Mouse (Mus musculus) heart, embryonic 11.5 days (tissue): ENCODE results near the gene Ppp1r37. TPM values are rescaled to one million over a fixed set of nuclear protein-coding genes. Genes with fewer than 3 reads are reported as not detected.
A peak's percentile ranks its signal among the peaks of the same experiment; 100 is the strongest.

ENCODE experiments used
- ATAC-seq: fragments of 200-750 bp; cut with Nextera tagmentation; replicated peaks from 2 replicates; pipeline ENCODE4 v1.8.0; 2017; ENCODE audit warnings: moderate library complexity; ENCODE audit not compliant: insufficient number of reproducible peaks, low FRiP score, low TSS enrichment
- H3K27ac ChIP-seq: fragments of 300-500 bp; sonication (generic); 2 replicates; pipeline ENCODE4 v1.5.1; 2014; ENCODE audit warnings: mild to moderate bottlenecking, low read depth, low read length
- H3K27me3 ChIP-seq: fragments of 300-500 bp; sonication (generic); 2 replicates; pipeline ENCODE4 v1.6.1; 2014; ENCODE audit warnings: mild to moderate bottlenecking, low read length, mixed read lengths; ENCODE audit not compliant: control insufficient read depth, insufficient read depth
- H3K36me3 ChIP-seq: fragments of 300-500 bp; sonication (generic); 2 replicates; pipeline ENCODE4 v1.6.1; 2014; ENCODE audit warnings: mild to moderate bottlenecking, low read length, moderate library complexity, mixed read lengths; ENCODE audit not compliant: control insufficient read depth, insufficient read depth
- H3K4me1 ChIP-seq: fragments of 300-500 bp; sonication (generic); 2 replicates; pipeline ENCODE4 v1.6.1; 2014; ENCODE audit warnings: low read length; ENCODE audit not compliant: control insufficient read depth, insufficient read depth
- H3K4me2 ChIP-seq: fragments of 300-500 bp; sonication (generic); 2 replicates; pipeline ENCODE4 v1.6.1; 2014; ENCODE audit warnings: mild to moderate bottlenecking, moderate library complexity
- H3K4me3 ChIP-seq: fragments of 300-500 bp; sonication (generic); 2 replicates; pipeline ENCODE4 v1.5.1; 2014; ENCODE audit warnings: low read depth, low read length
- H3K9ac ChIP-seq: fragments of 300-500 bp; sonication (generic); 2 replicates; pipeline ENCODE4 v1.6.1; 2014; ENCODE audit warnings: mild to moderate bottlenecking, low read depth, low read length, moderate library complexity
- H3K9me3 ChIP-seq: fragments of 300-500 bp; sonication (generic); replicated peaks from 2 replicates; pipeline ENCODE4 v1.6.1; 2016; ENCODE audit warnings: low read length; ENCODE audit not compliant: control insufficient read depth
- WGBS: fragments of 180-500 bp; shearing (Covaris S2); extraction: QIAGEN DNeasy Blood & Tissue Kit; methylation state at CpG from one replicate; pipeline ENCODE4 v1.1.7; 2014; ENCODE audit not compliant: insufficient replicate concordance; 5-methylcytosine and 5-hydroxymethylcytosine counted together
- polyA plus RNA-seq: library from polyadenylated mRNA; unstranded; fragments of >200 nt; fragmentation: Nextera tagmentation; extraction: Ambion mirVana; gene quantifications from 2 replicates; pipeline ENCODE4 v1.2.1, GENCODE M21; 2014

The Ppp1r37 gene
- polyA plus RNA-seq, 1 experiment from 2014 or later = 5.2 TPM

DNA sequence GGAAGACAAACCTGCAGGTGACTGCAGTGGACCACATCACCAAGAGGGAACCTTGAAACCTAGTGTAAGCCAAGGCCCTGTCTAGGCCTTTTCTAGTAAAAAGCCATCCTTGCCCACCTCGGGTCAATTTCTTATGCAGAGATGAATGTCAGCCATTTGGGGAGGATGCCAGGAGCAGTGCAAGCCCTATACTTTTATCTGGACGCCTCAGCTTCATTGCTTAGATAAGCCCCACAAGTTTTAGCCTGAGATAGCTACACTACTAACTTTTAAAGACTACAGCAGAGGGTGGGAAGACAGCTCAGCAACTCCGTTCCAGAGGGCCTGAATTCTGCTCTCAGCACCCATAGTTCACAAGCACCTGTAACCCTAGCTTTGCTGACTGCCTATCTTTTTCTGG lies 1.0 kb upstream of the Ppp1r37 start:
- no peak for ATAC-seq
- H3K36me3 ChIP-seq = peaks cover 24% of the 10 kb centered on the region
- peak overlapping the region; percentile 64 for H3K27ac ChIP-seq
- H3K4me2 ChIP-seq = peak overlapping the region; percentile 100; the same call in 1 of the 2 replicates
- H3K4me3 ChIP-seq = no peak overlapping the region
- no peaks in the 10 kb centered on the region for H3K27me3 ChIP-seq
- H3K9me3 ChIP-seq = peaks cover 3% of the 10 kb centered on the region; the same call in 1 of the 2 replicates
- H3K4me1 ChIP-seq = peaks cover 29% of the 10 kb centered on the region
- 66% methylated on average over 3 of the region's 3 CpGs for WGBS
- no peak overlapping the region for H3K9ac ChIP-seq

DNA sequence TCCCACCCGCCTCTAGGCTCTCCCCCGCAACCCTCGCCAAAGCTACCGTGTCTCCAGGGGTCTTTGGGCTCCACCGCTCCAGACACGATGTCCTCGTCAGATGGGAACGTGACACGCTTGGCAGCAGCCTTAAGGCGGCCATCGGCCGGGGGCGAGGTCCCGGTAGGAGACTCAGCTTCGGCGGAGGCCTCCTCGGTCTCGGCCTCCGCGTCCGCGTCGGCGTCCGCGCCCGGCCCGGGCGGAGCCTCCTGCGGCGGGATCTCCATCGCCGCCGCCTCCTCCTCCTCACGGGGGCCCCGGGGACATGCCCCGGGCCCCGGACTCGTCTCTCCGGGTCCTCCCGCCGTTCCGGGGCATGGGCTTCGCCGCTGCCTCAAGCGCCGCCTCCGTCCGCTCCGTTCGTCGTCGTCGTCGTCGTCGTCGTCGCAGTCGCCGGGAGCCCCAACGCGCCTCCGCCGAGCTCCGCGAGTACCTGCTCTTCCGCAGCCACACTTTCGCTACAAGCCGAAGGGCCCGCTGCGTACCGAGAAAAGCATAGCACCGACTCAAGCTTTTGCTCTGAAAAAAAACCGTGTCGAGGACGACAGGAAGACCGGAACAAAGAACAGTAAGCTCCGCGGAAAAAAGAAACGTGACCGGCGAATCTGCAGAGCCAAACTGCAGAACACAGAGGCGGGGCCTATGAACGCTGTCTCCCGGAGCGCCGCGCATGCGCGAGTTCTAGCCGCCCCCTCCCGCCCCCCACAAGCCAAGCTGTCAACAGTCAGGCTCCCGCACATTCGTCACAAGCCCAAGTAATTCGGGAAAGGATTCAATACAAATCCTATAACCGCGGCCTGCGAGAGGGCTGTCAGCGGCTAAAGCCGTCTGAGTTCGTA lies 872 bp downstream of the Ppp1r37 start:
- Histone ChIP-seq H3K36me3 (peaks cover 17% of the 10 kb centered on the region), H3K27ac (peak overlapping the region; percentile 94), H3K27me3 (no peaks in the 10 kb centered on the region), H3K4me2 (peak overlapping the region; percentile 100), H3K4me3 (peak overlapping the region; percentile 97), H3K9me3 (peaks cover 3% of the 10 kb centered on the region; the same call in 1 of the 2 replicates), H3K4me1 (peaks cover 43% of the 10 kb centered on the region), H3K9ac (peak overlapping the region; percentile 96)
- under 1% methylated on average over 102 of the region's 102 CpGs for WGBS
- peak; percentile 81 for ATAC-seq

DNA sequence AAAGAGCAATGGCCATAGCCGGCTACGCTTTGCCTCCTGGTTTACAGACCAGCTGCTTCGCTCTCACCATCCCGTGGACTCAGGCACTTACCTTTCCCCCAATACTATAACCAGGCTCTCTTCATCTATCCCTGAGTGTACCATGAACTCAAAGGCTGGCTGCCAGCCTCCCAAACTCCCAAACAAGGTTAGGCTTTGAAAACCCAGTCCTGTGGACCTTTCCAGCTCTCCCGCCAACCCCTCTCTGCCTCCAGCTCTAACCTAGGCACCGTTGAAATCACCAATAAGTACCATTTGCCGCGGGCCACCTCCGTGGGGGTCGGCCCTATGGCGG lies 1.5 kb downstream of the Ppp1r37 start:
- H3K36me3 ChIP-seq = peaks cover 17% of the 10 kb centered on the region
- H3K27me3 ChIP-seq = no peaks in the 10 kb centered on the region
- peaks cover 3% of the 10 kb centered on the region; the same call in 1 of the 2 replicates for H3K9me3 ChIP-seq
- WGBS = 0% methylated on average over 11 of the region's 11 CpGs
- no peak for ATAC-seq
- H3K27ac ChIP-seq = peak overlapping the region; percentile 94
- peak overlapping the region; percentile 100 for H3K4me2 ChIP-seq
- peak overlapping the region; percentile 97 for H3K4me3 ChIP-seq
- H3K4me1 ChIP-seq = peaks cover 43% of the 10 kb centered on the region
- peak overlapping the region; percentile 96 for H3K9ac ChIP-seq

DNA sequence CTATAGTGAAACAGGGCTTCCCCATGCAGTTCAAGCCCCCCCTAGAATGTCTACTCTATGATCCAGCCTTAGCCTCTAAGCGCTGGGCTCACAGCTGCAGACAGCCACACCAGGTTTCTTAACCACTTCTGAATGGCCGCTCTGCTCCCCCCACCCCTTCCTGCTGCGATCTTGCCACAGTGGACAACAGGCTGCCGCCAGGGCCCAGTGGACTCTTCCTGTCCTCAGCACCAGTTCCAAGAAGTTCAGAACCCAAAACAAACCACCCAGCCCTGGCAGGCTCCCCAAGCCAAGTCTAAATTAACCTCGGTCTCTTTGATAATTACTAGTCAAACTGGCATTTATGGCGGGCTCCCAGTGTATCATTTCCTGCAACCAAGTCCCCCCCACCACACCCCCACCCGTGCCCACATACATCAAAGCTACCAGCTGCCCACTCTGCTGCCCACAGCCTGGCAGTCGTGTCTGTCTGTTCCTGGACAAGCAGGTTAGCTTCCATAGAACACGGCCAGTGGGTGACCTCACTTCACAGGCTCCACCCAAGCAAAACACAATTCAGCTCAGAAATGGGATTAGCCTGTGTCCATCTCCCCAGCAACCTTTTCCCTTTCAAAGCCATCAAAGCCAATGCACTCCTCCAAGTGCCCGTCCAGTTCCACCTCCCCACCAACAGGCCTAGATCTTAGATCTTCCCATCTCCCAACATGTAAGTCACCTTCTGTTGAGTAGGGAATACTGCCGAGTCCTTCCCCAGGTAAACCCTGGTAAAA lies 2.2 kb downstream of the Ppp1r37 start:
- peak overlapping the region; percentile 94; the same call in 1 of the 2 replicates for H3K27ac ChIP-seq

DNA sequence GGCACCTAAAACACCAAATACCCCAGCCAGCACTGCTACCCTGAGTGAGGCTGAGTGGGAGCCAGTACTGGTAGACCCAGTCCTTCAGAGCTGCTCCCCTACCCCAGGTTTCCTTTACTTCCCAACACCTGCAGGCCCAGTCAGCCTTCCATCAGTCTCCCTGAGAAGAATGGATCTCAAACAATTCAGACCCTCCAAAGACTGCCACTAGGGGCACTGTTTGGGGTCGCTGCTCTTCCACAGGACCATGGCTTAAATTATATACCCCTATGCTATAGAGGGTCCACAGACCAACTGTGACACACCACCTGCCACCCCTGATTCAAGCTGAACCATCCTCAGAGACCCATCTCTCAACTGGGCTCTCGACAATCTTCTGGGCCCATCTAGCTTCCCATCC lies 3.9 kb downstream of the Ppp1r37 start:
- Histone ChIP-seq H3K4me1 (peaks cover 43% of the 10 kb centered on the region), H3K4me2 (no peak overlapping the region; the same call in 1 of the 2 replicates), H3K9me3 (no peaks in the 10 kb centered on the region), H3K27me3 (no peaks in the 10 kb centered on the region), H3K9ac (peak overlapping the region; percentile 34; the same call in 1 of the 2 replicates), H3K27ac (no peak overlapping the region), H3K4me3 (no peak overlapping the region), H3K36me3 (0 out of 2 replicates have a peak, but pooled peaks cover 7% of the 10 kb centered on the region)
- no peak for ATAC-seq
- WGBS = 36% methylated on average over 2 of the region's 2 CpGs

More for the DNA sequence above, 2.2 kb downstream of the Ppp1r37 start:
- ATAC-seq = no peak
- Histone ChIP-seq H3K27me3 (no peaks in the 10 kb centered on the region), H3K9me3 (peaks cover 3% of the 10 kb centered on the region; the same call in 1 of the 2 replicates), H3K4me3 (peak overlapping the region; percentile 97), H3K4me1 (peaks cover 43% of the 10 kb centered on the region), H3K9ac (peak overlapping the region; percentile 96), H3K4me2 (peak overlapping the region; percentile 100), H3K36me3 (peaks cover 18% of the 10 kb centered on the region)
- 21% methylated on average over 11 of the region's 11 CpGs for WGBS

DNA sequence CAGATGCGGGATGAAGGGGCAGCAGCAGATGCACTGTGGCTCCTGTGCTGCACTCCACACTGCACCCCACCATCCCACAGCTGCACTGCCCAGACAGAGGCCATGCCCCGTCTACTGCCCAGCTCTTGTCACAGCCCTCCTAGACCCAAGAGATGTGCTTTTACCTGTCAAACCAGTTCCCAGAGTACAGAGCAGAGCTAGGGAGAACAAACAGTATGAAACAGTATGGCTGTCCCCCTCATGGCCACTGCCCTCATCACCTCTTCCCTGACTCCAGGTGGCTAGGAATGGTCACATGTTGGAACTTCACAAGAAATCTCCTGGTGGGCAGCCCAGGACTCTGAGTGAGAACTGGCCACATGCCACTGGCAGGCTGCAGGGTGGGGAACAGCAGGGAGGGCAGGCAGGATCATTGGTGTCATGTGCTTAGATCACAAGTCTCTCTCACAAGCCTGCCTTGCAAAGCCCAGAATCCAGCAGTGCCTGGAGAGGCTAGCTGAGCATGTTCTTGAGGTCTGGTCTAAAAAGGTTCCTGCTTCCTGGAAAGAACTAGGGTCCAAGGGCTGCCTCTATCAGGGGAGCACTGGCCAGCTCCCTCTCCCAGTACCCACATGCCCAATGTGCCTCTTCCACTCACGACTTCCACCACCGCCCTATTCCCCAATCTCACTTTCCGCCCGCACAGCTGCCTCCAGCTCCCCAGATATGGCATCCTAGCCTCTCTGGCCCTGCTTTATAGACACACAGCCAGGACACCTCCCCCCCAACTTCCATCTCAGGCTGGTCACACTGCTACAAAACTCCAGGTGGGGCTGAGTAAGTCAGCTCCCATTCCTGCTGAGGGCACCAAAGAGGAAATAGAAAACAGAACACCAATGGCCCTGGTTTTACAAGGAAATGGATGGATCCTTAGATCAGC lies 4.6 kb downstream of the Ppp1r37 start:
- no peak for ATAC-seq
- WGBS = 85% methylated on average over 6 of the region's 6 CpGs
- Histone ChIP-seq H3K4me3 (no peak overlapping the region), H3K9me3 (no peaks in the 10 kb centered on the region), H3K27me3 (no peaks in the 10 kb centered on the region), H3K4me1 (peaks cover 40% of the 10 kb centered on the region), H3K4me2 (no peak overlapping the region), H3K9ac (no peak overlapping the region), H3K36me3 (0 out of 2 replicates have a peak, but pooled peaks cover 11% of the 10 kb centered on the region), H3K27ac (no peak overlapping the region)

DNA sequence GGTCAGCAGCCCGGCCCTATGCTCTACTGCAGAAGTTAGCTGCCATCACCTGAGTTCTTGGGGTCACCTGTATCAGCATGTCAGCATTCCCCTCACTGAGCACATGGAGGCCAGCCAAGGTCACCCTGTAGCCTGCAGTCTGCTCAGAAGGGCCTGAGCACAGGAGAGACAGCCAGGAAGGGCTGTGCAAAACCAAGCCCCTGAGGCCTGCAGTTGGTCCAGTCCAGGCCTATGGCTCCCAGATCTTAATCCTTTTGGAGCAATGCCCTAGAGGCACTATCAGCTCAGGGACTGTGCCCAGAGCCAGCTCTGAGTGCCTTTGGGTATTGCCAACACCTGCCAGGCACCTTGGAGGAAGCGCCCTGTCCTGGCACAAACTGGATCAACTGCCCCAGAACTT lies 5.8 kb downstream of the Ppp1r37 start:
- H3K27me3 ChIP-seq = no peaks in the 10 kb centered on the region
- H3K4me3 ChIP-seq = no peak overlapping the region
- no peak for ATAC-seq
- no peaks in the 10 kb centered on the region for H3K9me3 ChIP-seq
- peaks cover 39% of the 10 kb centered on the region for H3K4me1 ChIP-seq
- 77% methylated on average over 2 of the region's 2 CpGs for WGBS
- no peak overlapping the region for H3K9ac ChIP-seq
- H3K36me3 ChIP-seq = peaks cover 13% of the 10 kb centered on the region; the same call in 1 of the 2 replicates
- 0 out of 2 replicates have a peak overlapping the region, but pooled peaks have one; percentile 15 for H3K27ac ChIP-seq
- peak overlapping the region; percentile 19; the same call in 1 of the 2 replicates for H3K4me2 ChIP-seq

DNA sequence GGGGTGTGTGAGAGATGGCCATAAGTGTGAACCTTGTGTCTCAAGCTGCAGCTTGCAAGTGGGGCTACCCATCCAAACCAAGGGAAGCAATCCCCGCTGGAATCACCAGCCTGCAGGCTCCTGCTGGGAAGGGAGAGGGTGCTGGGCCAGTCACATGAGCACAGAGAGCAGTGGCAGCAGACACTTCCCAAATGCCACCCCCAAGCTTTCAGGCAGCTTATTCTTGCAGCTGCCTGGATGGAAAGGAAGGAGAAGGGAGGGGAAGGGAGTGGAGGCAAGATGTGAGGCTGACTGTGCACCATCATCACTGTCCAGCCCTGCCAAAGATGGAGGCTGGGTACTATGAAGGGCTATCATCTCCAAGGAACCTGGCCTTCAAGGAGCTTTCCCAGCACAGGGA lies 8.7 kb downstream of the Ppp1r37 start:
- Histone ChIP-seq H3K9me3 (no peaks in the 10 kb centered on the region), H3K4me1 (peaks cover 22% of the 10 kb centered on the region), H3K36me3 (peaks cover 13% of the 10 kb centered on the region; the same call in 1 of the 2 replicates), H3K4me2 (no peak overlapping the region), H3K27me3 (no peaks in the 10 kb centered on the region), H3K9ac (no peak overlapping the region), H3K27ac (no peak overlapping the region), H3K4me3 (no peak overlapping the region)
- ATAC-seq = no peak
- WGBS = 87% methylated on average over 1 of the region's 1 CpGs
